ENCODE assay signal across 8 mouse cellular contexts in genomic region chr8:124330433-124330832, GRCm38 (mm10).
A peak's percentile ranks its signal among the peaks of the same experiment; 100 is the strongest.
DNase-seq lines count a peak whose midpoint lies in the region; ATAC-seq and TF ChIP-seq lines count a peak whose summit lies in the region.

No protein-coding gene starts in this region.

- DNase-seq in left cerebral cortex, postnatal 14 days (ENCODE audit: low spot score in 2 of 2), result peak; percentile 34
- DNase-seq in left cerebral cortex, postnatal 36 days (ENCODE audit: low spot score in 2 of 2), result no peak
- peak; percentile 65 to 66 for DNase-seq in cerebellum, adult 18-20 months
- DNase-seq in hindbrain, embryonic 10.5 days (ENCODE audit: low spot score), result no peak
- peak; percentile 87 for DNase-seq in midbrain, postnatal 0 days (ENCODE audit: low spot score)
- DNase-seq in gastrocnemius, postnatal 4 days (ENCODE audit: low spot score in 2 of 2), result no peak
- DNase-seq in thymus, postnatal 25 days, result no peak
- no peak for DNase-seq in adipocyte (ENCODE audit: low spot score)

- TF ChIP-seq CTCF in midbrain, postnatal 0 days (IDR thresholded peaks at IDR 0.05), result no peak

- H3K27me3 ChIP-seq in hindbrain, embryonic 10.5 days (ENCODE audit: insufficient read depth, poor library complexity, severe bottlenecking), result no peaks in the 10 kb centered on the region
- no peaks in the 10 kb centered on the region for H3K27me3 ChIP-seq in midbrain, postnatal 0 days (ENCODE audit: insufficient read depth, low read length)

- H3K4me1 ChIP-seq in hindbrain, embryonic 10.5 days (replicated peaks), result peaks cover 40% of the 10 kb centered on the region
- no peaks in the 10 kb centered on the region for H3K4me1 ChIP-seq in midbrain, postnatal 0 days (ENCODE audit: insufficient read depth, low read length)

- H3K36me3 ChIP-seq in hindbrain, embryonic 10.5 days, result peaks cover 94% of the 10 kb centered on the region
- peaks cover 65% of the 10 kb centered on the region for H3K36me3 ChIP-seq in midbrain, postnatal 0 days (ENCODE audit: insufficient read depth, low read length)

- H3K4me2 ChIP-seq in midbrain, postnatal 0 days (ENCODE audit: low read depth, low read length, poor library complexity, severe bottlenecking), result no peak overlapping the region

- H3K9ac ChIP-seq in midbrain, postnatal 0 days (replicated peaks; ENCODE audit: low read length, poor library complexity, severe bottlenecking), result no peak overlapping the region

- H3K9me3 ChIP-seq in hindbrain, embryonic 10.5 days, result no peaks in the 10 kb centered on the region
- no peaks in the 10 kb centered on the region for H3K9me3 ChIP-seq in midbrain, postnatal 0 days (ENCODE audit: low read length)

- intact Hi-C loops in left cerebral cortex, postnatal 14 days (cut with DNase I), result no loop called here
- intact Hi-C loops in left cerebral cortex, postnatal 36 days (cut with DNase I), result no loop called here

- WGBS in hindbrain, embryonic 10.5 days, result 44% methylated on average over 3 of the region's 3 CpGs
- WGBS in midbrain, postnatal 0 days, result 33% methylated on average over 2 of the region's 3 CpGs

- H3K27ac ChIP-seq in hindbrain, embryonic 10.5 days, result peak overlapping the region; percentile 60
- 0 out of 2 replicates have a peak overlapping the region, but pooled peaks have one; percentile 18 for H3K27ac ChIP-seq in midbrain, postnatal 0 days (ENCODE audit: low read depth, low read length)

- H3K4me3 ChIP-seq in hindbrain, embryonic 10.5 days, result no peak overlapping the region
- no peak overlapping the region for H3K4me3 ChIP-seq in midbrain, postnatal 0 days (ENCODE audit: low read depth, low read length)

- ATAC-seq in midbrain, postnatal 0 days (ENCODE audit: low FRiP score), result peak; percentile 85

Comparison
In these comparisons a context has a peak if more than half of its experiments do, and no peak if none do; other contexts are left out.
1. DNase-seq: peak in left cerebral cortex, postnatal 14 days (2 of 2), cerebellum, adult 18-20 months (2 of 2) and midbrain, postnatal 0 days (single experiment); none in left cerebral cortex, postnatal 36 days (0 of 2), hindbrain, embryonic 10.5 days (single experiment), gastrocnemius, postnatal 4 days (0 of 2), thymus, postnatal 25 days (single experiment) and adipocyte (single experiment).